Mouse (Mus musculus): Measurements from ENCODE around the gene Igfbp6. TPM values are rescaled to one million over a fixed set of nuclear protein-coding genes. Genes with fewer than 3 reads are reported as not detected.

The Igfbp6 gene
- polyA plus RNA-seq (2015; fragmentation: Nextera tagmentation; extraction: Ambion mirVana): 11.9 and 15.0 TPM in 2 replicates

DNA sequence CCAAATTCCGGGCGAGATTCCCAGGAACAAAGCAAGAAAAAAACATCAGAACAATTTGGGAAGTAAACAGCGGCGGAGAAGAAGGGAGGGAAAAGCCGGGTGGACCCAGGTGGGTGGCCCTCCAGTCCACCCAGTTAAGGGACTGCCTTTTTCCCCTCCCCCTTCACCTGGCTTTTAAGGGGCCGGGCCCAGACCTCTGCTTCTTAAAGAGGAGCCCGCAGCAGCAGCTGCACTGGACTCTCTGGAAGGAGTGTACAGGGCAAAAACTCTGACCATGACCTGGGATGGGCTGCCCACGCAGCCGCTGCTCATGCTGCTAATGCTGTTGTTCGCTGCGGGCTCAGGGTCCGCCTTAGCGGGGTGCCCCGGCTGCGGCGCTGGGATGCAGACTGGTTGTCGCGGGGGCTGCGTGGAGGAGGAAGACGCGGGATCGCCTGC is at the start of gene Igfbp6:
Igfbp6 (plus strand) TSS at position 89 of the 438 bp plus-strand sequence.
- Histone ChIP-seq H3K9me3 (replicated peaks; ENCODE audit: control insufficient read depth, low read length) (no peaks in the 10 kb centered on the region), H3K9ac (ENCODE audit: low read length) (peak within 1 kb of the TSS; percentile 41; the same call in 1 of the 2 replicates), H3K27me3 (ENCODE audit: control insufficient read depth, insufficient read depth, low read length) (peaks cover 25% of the 10 kb centered on the region), H3K4me3 (ENCODE audit: low read length) (peak within 1 kb of the TSS; percentile 28), H3K4me2 (ENCODE audit: low read depth, low read length) (peak within 1 kb of the TSS; percentile 49), H3K36me3 (ENCODE audit: control insufficient read depth, insufficient read depth) (no peaks in the 10 kb centered on the region), H3K27ac (ENCODE audit: low read length) (no peak within 1 kb of the TSS), H3K4me1 (ENCODE audit: control insufficient read depth, insufficient read depth, low read length) (peaks cover 10% of the 10 kb centered on the region)
- no peak for ATAC-seq (replicated peaks; ENCODE audit: extremely low read depth, insufficient read depth, low FRiP score)
- WGBS: 14% methylated on average over 22 of the region's 22 CpGs

DNA sequence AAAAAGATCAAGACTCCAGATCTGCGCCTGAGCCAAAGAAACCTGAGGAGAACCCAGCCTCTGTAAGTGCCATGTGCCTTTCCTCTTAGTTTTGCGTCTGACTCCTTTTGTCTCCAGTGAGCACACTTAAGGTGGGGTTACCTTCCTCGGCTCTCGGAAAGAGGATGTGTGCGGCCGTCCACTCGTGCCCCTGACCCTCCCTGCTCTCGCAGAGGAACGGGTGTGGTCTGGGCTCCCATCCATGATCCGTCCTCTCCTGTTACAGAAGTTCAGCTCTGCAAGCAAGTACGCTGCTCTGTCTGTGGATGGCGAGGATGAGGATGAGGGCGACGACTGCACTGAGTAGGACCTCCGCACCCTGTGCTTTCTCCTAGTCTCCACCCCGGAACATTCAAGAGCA is 49.2 kb upstream of the Igfbp6 start:
- H3K36me3 ChIP-seq (ENCODE audit: control insufficient read depth, insufficient read depth): peaks cover 64% of the 10 kb centered on the region
- no peak overlapping the region for H3K27ac ChIP-seq (ENCODE audit: low read length)
- WGBS: 81% methylated on average over 16 of the region's 16 CpGs
- no peak for ATAC-seq (replicated peaks; ENCODE audit: extremely low read depth, insufficient read depth, low FRiP score)
- no peak overlapping the region for H3K9ac ChIP-seq (ENCODE audit: low read length)
- no peak overlapping the region for H3K4me3 ChIP-seq (ENCODE audit: low read length)
- H3K9me3 ChIP-seq (replicated peaks; ENCODE audit: control insufficient read depth, low read length): no peaks in the 10 kb centered on the region
- H3K4me1 ChIP-seq (ENCODE audit: control insufficient read depth, insufficient read depth, low read length): peaks cover 15% of the 10 kb centered on the region
- H3K4me2 ChIP-seq (ENCODE audit: low read depth, low read length): no peak overlapping the region
- no peaks in the 10 kb centered on the region for H3K27me3 ChIP-seq (ENCODE audit: control insufficient read depth, insufficient read depth, low read length)

DNA sequence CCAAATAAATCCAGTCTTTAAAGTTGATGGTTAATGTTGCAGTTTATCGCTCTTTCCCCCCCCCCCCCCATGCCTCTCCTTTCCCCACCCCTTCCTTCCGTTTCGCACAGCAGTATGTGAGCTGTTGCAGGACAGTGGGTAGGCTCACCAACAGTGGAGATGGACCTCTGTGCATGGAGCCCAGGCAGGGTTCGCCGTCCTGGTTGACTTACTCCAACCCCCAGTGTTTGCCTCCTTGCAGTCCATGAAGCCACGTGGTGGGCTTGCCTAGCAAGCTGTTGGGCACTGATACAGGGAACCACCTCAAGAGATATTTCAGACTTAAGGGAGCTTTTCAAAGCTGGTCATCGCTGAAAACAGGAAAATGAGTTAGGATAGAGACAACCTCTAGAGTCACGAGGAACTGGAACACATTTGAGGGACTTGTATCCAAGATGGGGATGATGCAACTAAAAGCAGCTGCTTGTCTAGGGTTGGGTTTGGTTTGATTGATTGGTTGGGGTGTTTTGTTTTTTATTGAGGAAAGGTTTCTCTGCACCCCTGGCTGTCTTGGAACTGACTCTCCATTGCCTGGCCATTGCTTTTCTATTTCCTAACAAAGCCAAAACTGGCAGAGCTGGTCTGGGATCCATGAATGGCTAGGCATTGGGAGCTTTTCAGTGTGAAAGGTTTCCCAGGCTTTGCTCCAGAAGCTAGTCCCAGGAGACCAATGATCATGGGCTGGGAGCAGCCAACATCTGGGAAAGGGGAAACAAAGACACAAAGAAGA is 46.8 kb upstream of the Igfbp6 start:
- WGBS: 61% methylated on average over 8 of the region's 8 CpGs
- Histone ChIP-seq H3K27me3 (ENCODE audit: control insufficient read depth, insufficient read depth, low read length) (no peaks in the 10 kb centered on the region), H3K4me1 (ENCODE audit: control insufficient read depth, insufficient read depth, low read length) (peaks cover 34% of the 10 kb centered on the region), H3K36me3 (ENCODE audit: control insufficient read depth, insufficient read depth) (peaks cover 40% of the 10 kb centered on the region), H3K9me3 (replicated peaks; ENCODE audit: control insufficient read depth, low read length) (no peaks in the 10 kb centered on the region), H3K4me2 (ENCODE audit: low read depth, low read length) (no peak overlapping the region), H3K4me3 (ENCODE audit: low read length) (no peak overlapping the region), H3K27ac (ENCODE audit: low read length) (peak overlapping the region; percentile 0; the same call in 1 of the 2 replicates), H3K9ac (ENCODE audit: low read length) (no peak overlapping the region)
- no peak for ATAC-seq (replicated peaks; ENCODE audit: extremely low read depth, insufficient read depth, low FRiP score)

DNA sequence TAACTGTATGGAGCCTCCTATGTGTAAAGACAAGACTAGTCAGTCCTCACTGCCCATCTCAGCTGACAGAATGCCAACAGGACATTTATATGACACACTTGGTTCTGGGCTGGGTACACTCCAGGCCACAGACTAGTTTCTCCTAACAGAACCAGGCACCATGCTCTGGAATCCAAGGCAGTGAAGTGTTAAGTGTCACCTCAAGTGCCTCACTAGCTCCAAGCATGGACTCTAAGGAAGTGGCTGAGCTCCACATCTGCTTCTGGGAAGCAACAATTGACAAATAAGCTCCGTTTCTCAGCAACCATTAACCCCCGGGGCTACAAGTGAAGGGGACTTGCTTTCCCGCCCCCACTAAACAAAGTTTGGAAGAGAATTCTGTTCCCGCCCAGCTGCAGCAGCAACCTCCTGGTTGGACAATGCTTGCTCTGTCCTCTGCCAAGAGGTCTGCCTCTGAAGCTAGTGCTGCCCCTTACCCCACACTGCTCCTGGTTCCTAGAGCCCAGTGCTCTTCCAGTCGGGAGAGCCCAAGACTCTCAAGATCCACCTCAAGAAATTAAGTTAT is 46.1 kb upstream of the Igfbp6 start:
- no peak overlapping the region for H3K9ac ChIP-seq (ENCODE audit: low read length)
- no peak for ATAC-seq (replicated peaks; ENCODE audit: extremely low read depth, insufficient read depth, low FRiP score)
- peaks cover 33% of the 10 kb centered on the region for H3K36me3 ChIP-seq (ENCODE audit: control insufficient read depth, insufficient read depth)
- no peaks in the 10 kb centered on the region for H3K9me3 ChIP-seq (replicated peaks; ENCODE audit: control insufficient read depth, low read length)
- peaks cover 42% of the 10 kb centered on the region for H3K4me1 ChIP-seq (ENCODE audit: control insufficient read depth, insufficient read depth, low read length)
- H3K4me2 ChIP-seq (ENCODE audit: low read depth, low read length): no peak overlapping the region
- H3K27me3 ChIP-seq (ENCODE audit: control insufficient read depth, insufficient read depth, low read length): no peaks in the 10 kb centered on the region
- 47% methylated on average over 5 of the region's 5 CpGs for WGBS
- H3K4me3 ChIP-seq (ENCODE audit: low read length): no peak overlapping the region
- H3K27ac ChIP-seq (ENCODE audit: low read length): peak overlapping the region; percentile 14; the same call in 1 of the 2 replicates

DNA sequence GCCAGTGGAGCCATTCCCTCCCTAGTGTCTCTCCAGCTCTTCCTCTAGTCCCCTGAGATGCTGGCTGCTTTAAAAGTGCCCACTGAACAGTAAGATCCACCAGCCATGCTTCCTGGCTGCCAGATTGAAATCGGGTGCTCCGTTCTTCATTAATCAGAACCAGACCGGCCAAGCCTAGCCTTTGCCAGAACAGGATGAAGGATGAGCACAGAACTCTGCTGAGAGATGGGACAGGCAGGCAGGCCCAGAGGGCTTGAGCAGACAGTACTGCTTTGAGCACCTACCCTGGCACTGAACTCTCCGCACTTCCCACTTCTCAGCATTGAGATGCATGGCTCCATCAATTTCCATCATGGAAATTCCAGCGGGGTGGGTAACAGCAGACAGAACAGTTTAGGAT is 44.9 kb upstream of the Igfbp6 start:
- H3K4me1 ChIP-seq (ENCODE audit: control insufficient read depth, insufficient read depth, low read length): peaks cover 54% of the 10 kb centered on the region
- H3K36me3 ChIP-seq (ENCODE audit: control insufficient read depth, insufficient read depth): peaks cover 21% of the 10 kb centered on the region
- H3K9me3 ChIP-seq (replicated peaks; ENCODE audit: control insufficient read depth, low read length): no peaks in the 10 kb centered on the region
- no peak for ATAC-seq (replicated peaks; ENCODE audit: extremely low read depth, insufficient read depth, low FRiP score)
- peak overlapping the region; percentile 98 for H3K27ac ChIP-seq (ENCODE audit: low read length)
- no peaks in the 10 kb centered on the region for H3K27me3 ChIP-seq (ENCODE audit: control insufficient read depth, insufficient read depth, low read length)
- peak overlapping the region; percentile 73 for H3K4me3 ChIP-seq (ENCODE audit: low read length)
- H3K4me2 ChIP-seq (ENCODE audit: low read depth, low read length): peak overlapping the region; percentile 97
- 43% methylated on average over 5 of the region's 5 CpGs for WGBS
- H3K9ac ChIP-seq (ENCODE audit: low read length): peak overlapping the region; percentile 88; the same call in 1 of the 2 replicates

DNA sequence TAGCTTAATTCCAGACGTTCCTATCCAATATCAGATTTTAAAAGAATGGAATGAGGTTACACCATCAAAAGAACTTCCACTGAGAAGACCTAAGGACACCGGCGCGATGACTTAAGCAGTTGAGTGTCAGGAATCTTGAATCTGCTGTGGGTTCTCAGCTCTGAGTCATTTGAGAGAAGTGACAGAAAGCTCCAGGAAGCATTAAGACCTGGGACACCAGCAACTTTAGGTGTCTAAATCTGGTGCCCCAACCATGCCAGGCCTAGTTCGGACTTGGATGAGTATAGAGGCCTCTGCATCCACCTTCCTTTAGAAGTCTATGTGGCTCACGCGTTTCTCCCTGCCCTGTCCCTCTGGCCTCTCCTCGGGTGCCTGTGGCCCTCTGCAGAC is 44.4 kb upstream of the Igfbp6 start:
- Histone ChIP-seq H3K4me2 (ENCODE audit: low read depth, low read length) (peak overlapping the region; percentile 97), H3K27ac (ENCODE audit: low read length) (peak overlapping the region; percentile 98), H3K9ac (ENCODE audit: low read length) (peak overlapping the region; percentile 88), H3K4me3 (ENCODE audit: low read length) (peak overlapping the region; percentile 73), H3K36me3 (ENCODE audit: control insufficient read depth, insufficient read depth) (peaks cover 16% of the 10 kb centered on the region), H3K27me3 (ENCODE audit: control insufficient read depth, insufficient read depth, low read length) (no peaks in the 10 kb centered on the region), H3K9me3 (replicated peaks; ENCODE audit: control insufficient read depth, low read length) (no peaks in the 10 kb centered on the region), H3K4me1 (ENCODE audit: control insufficient read depth, insufficient read depth, low read length) (peaks cover 59% of the 10 kb centered on the region)
- ATAC-seq (replicated peaks; ENCODE audit: extremely low read depth, insufficient read depth, low FRiP score): no peak
- 21% methylated on average over 8 of the region's 8 CpGs for WGBS

DNA sequence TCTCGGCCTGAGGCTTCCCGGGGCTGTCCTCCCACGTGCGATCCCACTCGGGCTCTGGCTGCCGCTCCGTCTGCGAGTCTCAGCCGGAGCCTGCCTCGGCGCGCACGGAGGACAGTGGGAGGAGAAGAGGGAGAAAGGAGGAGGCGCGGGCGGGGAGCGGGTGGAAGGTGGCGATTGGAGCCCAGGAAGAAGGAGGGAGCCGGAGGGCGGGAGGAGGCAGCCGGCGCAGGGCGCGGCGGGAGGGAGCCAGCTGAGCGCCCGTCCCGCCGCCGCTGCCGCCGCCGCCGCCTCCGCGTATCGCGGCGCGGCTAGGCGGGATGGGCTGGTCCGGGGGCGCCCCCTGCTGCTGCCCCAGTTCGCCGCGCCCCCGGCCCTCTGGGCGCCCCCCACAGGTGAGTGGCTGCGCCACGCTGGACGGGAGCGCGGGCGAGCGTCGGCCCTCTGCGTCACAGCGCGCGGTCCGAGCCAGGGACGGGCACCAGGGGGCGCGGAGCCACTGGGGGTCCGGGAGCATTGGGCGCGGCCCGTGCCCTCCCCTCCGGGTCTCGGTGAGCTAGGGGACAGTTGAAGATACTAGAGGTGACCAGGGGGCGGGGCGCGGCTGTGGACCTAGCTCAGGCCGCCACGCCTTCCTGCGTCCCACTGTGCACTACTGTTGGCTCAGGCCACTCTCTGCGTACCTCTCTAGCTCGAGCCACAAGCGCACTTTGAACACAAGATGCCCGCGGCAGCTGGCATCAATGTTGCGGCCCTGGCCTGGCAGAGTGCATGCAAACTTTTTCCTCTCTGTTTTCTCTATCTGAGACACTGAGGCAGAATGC is 43.8 kb upstream of the Igfbp6 start, which contains the start of gene Tns2:
Tns2 (plus strand) TSS at position 253 of the 821 bp plus-strand sequence.
- H3K9ac ChIP-seq (ENCODE audit: low read length): peak within 1 kb of the TSS; percentile 88
- H3K36me3 ChIP-seq (ENCODE audit: control insufficient read depth, insufficient read depth): peaks cover 11% of the 10 kb centered on the region
- no peaks in the 10 kb centered on the region for H3K27me3 ChIP-seq (ENCODE audit: control insufficient read depth, insufficient read depth, low read length)
- H3K4me1 ChIP-seq (ENCODE audit: control insufficient read depth, insufficient read depth, low read length): peaks cover 65% of the 10 kb centered on the region
- H3K4me3 ChIP-seq (ENCODE audit: low read length): peak within 1 kb of the TSS; percentile 73
- ATAC-seq (replicated peaks; ENCODE audit: extremely low read depth, insufficient read depth, low FRiP score): peak; percentile 53
- H3K27ac ChIP-seq (ENCODE audit: low read length): peak within 1 kb of the TSS; percentile 98
- H3K9me3 ChIP-seq (replicated peaks; ENCODE audit: control insufficient read depth, low read length): no peaks in the 10 kb centered on the region
- WGBS: under 1% methylated on average over 47 of the region's 82 CpGs
- peak within 1 kb of the TSS; percentile 97 for H3K4me2 ChIP-seq (ENCODE audit: low read depth, low read length)

DNA sequence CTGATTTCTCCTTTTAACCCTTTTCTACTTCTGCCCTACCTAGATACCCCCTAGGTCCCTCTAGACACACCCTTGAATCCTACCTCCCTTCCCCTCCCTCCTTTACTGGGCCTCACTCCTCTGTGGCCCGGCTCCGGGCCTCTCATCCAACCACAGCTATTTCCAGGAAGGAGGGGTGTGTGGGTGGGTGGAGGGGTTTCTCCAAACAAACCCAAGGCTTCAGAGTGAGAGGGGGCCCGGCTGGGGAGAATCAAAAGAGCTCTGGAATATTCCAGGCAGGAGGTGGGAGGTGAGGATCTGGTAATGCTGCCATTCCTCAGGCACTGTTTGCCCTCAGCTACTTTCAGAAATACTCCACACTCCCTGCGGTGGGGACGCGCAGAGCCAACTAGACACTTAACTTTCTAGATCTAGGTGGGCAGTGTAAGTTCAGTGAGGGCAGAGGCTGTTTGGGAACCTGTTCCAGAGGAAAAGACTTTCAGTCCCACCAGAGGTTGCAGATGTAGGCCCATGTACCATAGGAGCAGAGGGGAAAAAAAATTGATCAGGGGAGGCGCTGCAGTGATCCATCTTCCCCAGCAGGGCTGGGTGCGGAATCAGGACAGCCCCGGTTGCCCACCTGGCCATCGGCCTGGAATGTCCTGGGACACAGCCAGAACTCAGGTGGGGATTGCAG is 43.0 kb upstream of the Igfbp6 start:
- Histone ChIP-seq H3K4me1 (ENCODE audit: control insufficient read depth, insufficient read depth, low read length) (peaks cover 72% of the 10 kb centered on the region), H3K27ac (ENCODE audit: low read length) (peak overlapping the region; percentile 98)
- ATAC-seq (replicated peaks; ENCODE audit: extremely low read depth, insufficient read depth, low FRiP score): no peak; the same call in 1 of the 2 replicates

More for the DNA sequence above, 43.0 kb upstream of the Igfbp6 start:
- Histone ChIP-seq H3K9ac (ENCODE audit: low read length) (peak overlapping the region; percentile 88), H3K36me3 (ENCODE audit: control insufficient read depth, insufficient read depth) (peaks cover 4% of the 10 kb centered on the region), H3K9me3 (replicated peaks; ENCODE audit: control insufficient read depth, low read length) (no peaks in the 10 kb centered on the region), H3K27me3 (ENCODE audit: control insufficient read depth, insufficient read depth, low read length) (no peaks in the 10 kb centered on the region), H3K4me2 (ENCODE audit: low read depth, low read length) (peak overlapping the region; percentile 97), H3K4me3 (ENCODE audit: low read length) (peak overlapping the region; percentile 73)
- WGBS: 16% methylated on average over 10 of the region's 10 CpGs

Measured in heart, embryonic 16.5 days (tissue).